Mouse (Mus musculus) spleen, adult 2 months (tissue): ENCODE measurements at regions not wholly inside any gene's neighbourhood (a gene's known extent, or its start where the extent isn't known, plus 50 kb on each side); places are given as distances from the start of the nearest gene placed in this dataset.

Experiments used
- DNase-seq, 2 experiments: peaks; one replicate each; pipeline versions ENCODE4 v3.0.0 to v3.0.0-alpha.2; 2012 to 2021; ENCODE audit warnings: low spot score in 2 of 2, low read depth in 1 of 2
- H3K27ac ChIP-seq: fragments of 200-500 bp; 2 replicates; pipeline ENCODE4 v1.5.1; 2012; ENCODE audit warnings: low read length, inconsistent platforms; ENCODE audit not compliant: insufficient read depth
- H3K27me3 ChIP-seq: fragments of 200-500 bp; 2 replicates; pipeline ENCODE4 v1.6.1; 2012; ENCODE audit warnings: mild to moderate bottlenecking, moderate library complexity, low read length, inconsistent platforms; ENCODE audit not compliant: control insufficient read depth, insufficient read depth
- H3K36me3 ChIP-seq: fragments of 200-500 bp; 2 replicates; pipeline ENCODE4 v1.6.1; 2012; ENCODE audit warnings: mild to moderate bottlenecking, low read length, inconsistent platforms; ENCODE audit not compliant: control insufficient read depth, insufficient read depth
- H3K4me1 ChIP-seq: fragments of 200-500 bp; 2 replicates; pipeline ENCODE4 v1.6.1; 2011; ENCODE audit warnings: inconsistent platforms; ENCODE audit not compliant: control insufficient read depth, insufficient read depth, insufficient read length
- H3K4me3 ChIP-seq: fragments of 200-500 bp; 2 replicates; pipeline ENCODE4 v1.5.1; 2011; ENCODE audit warnings: mild to moderate bottlenecking, inconsistent platforms; ENCODE audit not compliant: insufficient read depth, insufficient read length; ENCODE audit errors: extremely low read depth
- CTCF ChIP-seq: fragments of 200-500 bp; IDR thresholded peaks from 2 replicates; pipeline ENCODE4 v1.5.1; 2011; ENCODE audit warnings: mild to moderate bottlenecking, inconsistent platforms; ENCODE audit not compliant: insufficient read depth, insufficient read length, insufficient replicate concordance; ENCODE audit errors: extremely low read depth
- POLR2A ChIP-seq: fragments of 200-500 bp; IDR thresholded peaks from 2 replicates; pipeline ENCODE4 v1.6.1; 2011; ENCODE audit warnings: low read depth, low read length, inconsistent platforms
- WGBS: fragments of 180-500 bp; shearing (Covaris S2); methylation state at CpG from one replicate; pipeline ENCODE4 v1.1.7; 2018; 5-methylcytosine and 5-hydroxymethylcytosine counted together

DNA sequence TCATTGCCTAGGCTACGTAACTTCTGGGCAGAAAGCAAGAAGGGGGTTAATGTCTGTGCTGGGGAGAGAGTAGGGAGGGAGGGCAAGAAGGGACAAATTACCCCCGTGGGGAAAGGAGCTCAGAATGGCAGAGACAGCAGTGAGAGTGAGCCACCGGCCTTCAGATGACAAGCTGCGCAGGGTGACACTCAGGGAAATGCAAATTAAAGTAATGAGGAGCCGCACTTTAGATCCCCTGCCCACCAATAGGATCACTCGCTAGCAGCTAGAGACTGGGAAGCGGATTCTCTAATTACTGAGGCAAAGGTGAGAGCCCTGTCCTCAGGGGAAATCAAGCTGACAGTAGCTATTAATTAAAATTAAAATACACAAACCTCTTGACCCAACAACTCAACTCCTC is 202.5 kb downstream of the Arhgef10l start:
- TF ChIP-seq CTCF, result no peak
- TF ChIP-seq POLR2A, result no peak
- no peak overlapping the region for H3K27ac ChIP-seq
- 50% methylated on average over 7 of the region's 7 CpGs for WGBS
- H3K4me1 ChIP-seq, result no peaks in the 10 kb centered on the region
- DNase-seq, result no peak
- no peaks in the 10 kb centered on the region for H3K36me3 ChIP-seq
- no peaks in the 10 kb centered on the region for H3K27me3 ChIP-seq
- H3K4me3 ChIP-seq, result no peak overlapping the region

DNA sequence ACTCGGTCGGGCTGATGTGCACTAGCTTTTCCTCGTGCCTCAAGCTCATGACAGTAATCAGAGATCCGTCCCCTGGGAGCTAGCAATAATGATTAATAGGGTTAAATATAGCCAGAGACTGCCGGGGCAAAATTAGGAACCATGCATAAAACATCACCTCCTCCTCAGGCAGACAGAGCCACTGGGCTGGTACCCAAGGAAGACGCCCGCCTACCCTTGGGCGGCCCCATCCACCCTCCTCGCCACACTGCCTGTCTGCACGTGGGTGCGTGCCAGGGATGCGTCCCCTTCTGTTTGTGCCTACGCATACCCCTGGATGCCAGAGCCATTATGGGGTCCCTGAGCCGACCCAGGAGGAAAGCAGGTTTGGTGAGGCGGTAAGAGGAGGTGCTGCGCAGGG is 204.5 kb downstream of the Arhgef10l start:
- H3K36me3 ChIP-seq, result no peaks in the 10 kb centered on the region
- no peak for DNase-seq
- H3K4me3 ChIP-seq, result no peak overlapping the region
- H3K27me3 ChIP-seq, result no peaks in the 10 kb centered on the region
- 91% methylated on average over 16 of the region's 16 CpGs for WGBS
- TF ChIP-seq POLR2A (no peak), CTCF (no peak)
- no peak overlapping the region for H3K27ac ChIP-seq
- H3K4me1 ChIP-seq, result no peaks in the 10 kb centered on the region

DNA sequence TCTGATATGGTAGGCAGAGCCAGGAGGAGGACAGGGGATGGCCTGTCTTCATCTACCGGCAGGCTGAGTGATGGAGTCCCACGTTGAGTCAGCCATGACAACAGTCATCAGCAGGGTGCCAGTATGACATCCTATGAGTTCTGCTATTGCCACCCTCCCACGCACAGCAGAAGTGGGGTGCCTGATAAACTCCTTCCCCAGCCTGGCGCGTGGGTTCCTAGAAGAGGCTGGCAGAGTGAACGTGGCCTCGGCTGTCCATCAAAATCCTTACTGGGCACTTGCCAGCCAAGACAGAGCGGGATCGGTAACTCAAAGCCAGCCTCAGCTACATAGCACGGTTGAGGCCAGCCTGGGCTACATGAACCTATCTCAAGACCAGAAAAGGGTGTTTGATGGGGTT is 202.5 kb upstream of the Igsf21 start:
- TF ChIP-seq CTCF, result no peak
- no peak for TF ChIP-seq POLR2A
- 87% methylated on average over 10 of the region's 10 CpGs for WGBS
- H3K4me1 ChIP-seq, result no peaks in the 10 kb centered on the region
- no peak overlapping the region for H3K4me3 ChIP-seq
- no peak for DNase-seq
- H3K27me3 ChIP-seq, result no peaks in the 10 kb centered on the region
- H3K36me3 ChIP-seq, result no peaks in the 10 kb centered on the region
- H3K27ac ChIP-seq, result no peak overlapping the region

DNA sequence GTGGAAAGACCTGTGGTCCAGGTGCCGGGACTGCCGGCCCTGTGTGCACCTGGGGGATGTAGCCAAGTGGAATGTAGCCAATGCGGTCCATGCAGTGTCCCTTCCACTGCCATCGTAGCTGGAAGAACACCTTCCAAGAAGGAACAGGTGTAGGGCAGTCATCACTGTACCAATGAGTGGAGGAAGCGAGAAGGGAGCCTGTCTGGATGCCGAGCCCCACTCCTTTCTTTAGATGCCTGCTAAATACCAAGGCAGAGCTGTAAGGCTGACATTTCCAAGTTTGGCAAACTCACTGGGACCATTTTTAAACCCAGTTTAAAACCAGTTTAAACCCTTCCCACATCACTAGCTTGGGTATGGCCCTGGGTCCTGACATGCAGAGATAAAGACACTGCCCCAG is 199.9 kb upstream of the Igsf21 start:
- Histone ChIP-seq H3K36me3 (no peaks in the 10 kb centered on the region), H3K27ac (no peak overlapping the region), H3K4me3 (no peak overlapping the region), H3K27me3 (no peaks in the 10 kb centered on the region), H3K4me1 (no peaks in the 10 kb centered on the region)
- DNase-seq, result no peak
- WGBS, result 88% methylated on average over 6 of the region's 6 CpGs
- TF ChIP-seq CTCF (no peak), POLR2A (no peak)

DNA sequence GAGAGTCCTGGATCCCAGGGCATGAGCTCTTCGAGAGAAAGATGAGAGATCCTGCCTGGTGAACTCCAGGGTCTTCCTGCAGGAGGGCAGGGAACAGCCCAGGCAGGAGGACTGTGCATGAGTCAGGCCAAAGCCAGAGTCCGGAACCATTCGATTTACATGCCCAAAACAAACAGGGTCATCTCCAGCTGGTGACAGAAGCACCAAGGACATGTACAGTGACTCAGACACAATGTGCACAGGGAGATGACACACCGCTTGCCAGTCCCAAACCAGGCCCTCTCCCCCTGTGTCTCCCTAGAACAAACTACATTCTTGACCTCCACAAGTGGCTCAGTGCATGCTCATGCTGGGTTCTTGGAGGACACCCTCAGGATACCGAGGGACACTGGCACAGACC is 199.3 kb upstream of the Igsf21 start:
- no peak overlapping the region for H3K27ac ChIP-seq
- no peak for TF ChIP-seq POLR2A
- no peak for TF ChIP-seq CTCF
- WGBS, result 86% methylated on average over 5 of the region's 5 CpGs
- H3K4me3 ChIP-seq, result no peak overlapping the region
- no peaks in the 10 kb centered on the region for H3K36me3 ChIP-seq
- no peak for DNase-seq
- H3K4me1 ChIP-seq, result no peaks in the 10 kb centered on the region
- no peaks in the 10 kb centered on the region for H3K27me3 ChIP-seq

DNA sequence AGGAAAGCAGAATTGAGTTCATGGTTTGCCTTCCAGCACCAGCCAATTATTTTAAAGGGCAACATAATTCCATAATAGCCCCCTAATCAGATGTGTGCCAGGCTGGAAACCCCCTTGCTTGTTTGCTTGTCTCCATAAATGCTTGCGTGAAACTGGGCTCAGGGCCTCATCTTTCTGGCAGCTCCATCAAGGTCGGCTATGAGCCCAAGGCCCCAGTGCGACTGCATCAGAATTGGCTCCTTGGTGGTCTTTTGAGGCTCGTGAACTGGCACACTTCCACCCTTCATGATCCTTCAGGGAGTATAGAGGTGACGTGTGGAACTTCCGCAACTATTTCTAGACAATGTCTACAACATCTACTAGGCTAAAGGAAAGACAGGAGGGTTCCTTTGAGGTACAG is 196.6 kb upstream of the Igsf21 start:
- H3K4me3 ChIP-seq, result no peak overlapping the region
- H3K4me1 ChIP-seq, result no peaks in the 10 kb centered on the region
- H3K36me3 ChIP-seq, result no peaks in the 10 kb centered on the region
- TF ChIP-seq POLR2A (no peak), CTCF (no peak)
- DNase-seq, result no peak
- no peak overlapping the region for H3K27ac ChIP-seq
- H3K27me3 ChIP-seq, result no peaks in the 10 kb centered on the region
- 84% methylated on average over 6 of the region's 6 CpGs for WGBS

DNA sequence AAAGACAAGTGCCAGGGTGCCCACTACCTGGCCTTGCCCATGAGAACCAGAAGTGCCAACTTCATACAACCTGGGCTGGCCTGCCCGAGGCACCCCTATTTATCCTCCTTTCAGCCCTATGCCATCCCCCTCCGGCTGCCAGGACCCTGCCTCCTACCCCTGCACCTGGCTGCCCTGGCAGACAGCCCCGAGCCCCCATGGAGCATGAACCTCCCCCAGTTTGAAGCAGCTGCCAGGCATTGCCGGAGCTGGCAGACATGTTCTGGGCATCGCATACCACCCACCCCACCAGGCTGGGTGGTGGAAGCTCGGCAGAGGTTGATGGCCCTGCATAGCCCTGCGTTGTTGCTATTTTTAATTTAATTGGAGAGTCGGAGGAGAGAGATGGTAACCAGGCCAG is 195.2 kb upstream of the Igsf21 start:
- TF ChIP-seq CTCF (no peak), POLR2A (no peak)
- WGBS, result 87% methylated on average over 8 of the region's 8 CpGs
- no peak overlapping the region for H3K27ac ChIP-seq
- no peaks in the 10 kb centered on the region for H3K4me1 ChIP-seq
- no peak overlapping the region for H3K4me3 ChIP-seq
- no peaks in the 10 kb centered on the region for H3K27me3 ChIP-seq
- no peaks in the 10 kb centered on the region for H3K36me3 ChIP-seq
- no peak for DNase-seq

DNA sequence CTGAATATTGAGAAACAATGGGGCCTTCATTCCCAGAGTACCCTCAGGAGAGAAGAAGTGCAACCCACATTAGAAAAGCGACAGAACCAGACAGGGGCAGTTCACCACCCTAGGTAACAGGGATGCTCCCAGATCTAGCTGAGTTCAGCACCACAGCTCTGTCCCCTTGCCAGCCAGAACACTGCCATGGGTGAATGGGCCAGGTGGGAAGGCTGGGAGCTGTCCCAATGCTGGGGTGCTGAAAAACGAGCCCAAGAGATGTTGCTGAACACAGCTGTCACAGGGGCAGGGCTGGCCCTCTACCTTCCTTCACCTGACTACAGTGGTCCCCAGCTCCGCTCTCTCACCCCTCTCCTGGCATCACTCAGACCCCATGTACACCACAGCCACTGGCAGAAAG is 193.3 kb upstream of the Igsf21 start:
- Histone ChIP-seq H3K27me3 (no peaks in the 10 kb centered on the region), H3K27ac (no peak overlapping the region), H3K4me3 (no peak overlapping the region), H3K4me1 (no peaks in the 10 kb centered on the region), H3K36me3 (no peaks in the 10 kb centered on the region)
- no peak for DNase-seq
- TF ChIP-seq POLR2A, result no peak
- 26% methylated on average over 3 of the region's 3 CpGs for WGBS
